Mouse (Mus musculus) myocyte (in vitro differentiated cells): ENCODE results near the gene Rnf32.

Experiments used
- CEBPB ChIP-seq: IDR thresholded peaks from 2 replicates; pipeline ENCODE4 v1.6.1; 2011; ENCODE audit warnings: mild to moderate bottlenecking, moderate library complexity; ENCODE audit not compliant: poor library complexity, insufficient read depth, severe bottlenecking
- E2F4 ChIP-seq: IDR thresholded peaks from one replicate; pipeline ENCODE4 v1.6.1; 2011; ENCODE audit warnings: mild to moderate bottlenecking, control low read depth, moderate library complexity; ENCODE audit not compliant: insufficient read depth
- MAX ChIP-seq: IDR thresholded peaks from one replicate; pipeline ENCODE4 v1.6.1; 2011; ENCODE audit warnings: low read depth, mild to moderate bottlenecking, control low read depth
- MYOD1 ChIP-seq, 3 experiments: IDR thresholded peaks; one replicate each; pipeline ENCODE4 v1.6.1; 2011; ENCODE audit warnings: control low read depth in 2 of 3, low read depth in 2 of 3, mild to moderate bottlenecking in 2 of 3, moderate library complexity in 1 of 3; ENCODE audit not compliant: insufficient read length in 2 of 3, control insufficient read depth in 1 of 3
- MYOG ChIP-seq, 3 experiments: IDR thresholded peaks; one replicate each; pipeline ENCODE4 v1.6.1; 2011; ENCODE audit warnings: control low read depth in 2 of 3, low read depth in 2 of 3, mild to moderate bottlenecking in 2 of 3; ENCODE audit not compliant: insufficient read length in 2 of 3, control insufficient read depth in 1 of 3, insufficient read depth in 1 of 3
- POLR2A ChIP-seq: IDR thresholded peaks from one replicate; pipeline ENCODE4 v1.6.1; 2011; ENCODE audit warnings: low read depth, mild to moderate bottlenecking, control low read depth, moderate library complexity; ENCODE audit not compliant: insufficient read length
- POLR2AphosphoS2 ChIP-seq: IDR thresholded peaks from one replicate; pipeline ENCODE4 v1.6.1; 2011; ENCODE audit warnings: low read depth, control low read depth; ENCODE audit not compliant: insufficient read length
- REST ChIP-seq: IDR thresholded peaks from one replicate; pipeline ENCODE4 v1.6.1; 2011; ENCODE audit warnings: mild to moderate bottlenecking, control low read depth, moderate library complexity; ENCODE audit not compliant: insufficient read depth, insufficient read length
- SRF ChIP-seq: IDR thresholded peaks from one replicate; pipeline ENCODE4 v1.6.1; 2011; ENCODE audit warnings: low read depth; ENCODE audit not compliant: control insufficient read depth, insufficient read length
- TCF12 ChIP-seq: IDR thresholded peaks from one replicate; pipeline ENCODE4 v1.6.1; 2011; ENCODE audit warnings: mild to moderate bottlenecking, control low read depth; ENCODE audit not compliant: poor library complexity, insufficient read depth, severe bottlenecking
- TCF3 ChIP-seq: IDR thresholded peaks from one replicate; pipeline ENCODE4 v1.6.1; 2011; ENCODE audit warnings: low read depth, control low read depth; ENCODE audit not compliant: insufficient read length
- USF1 ChIP-seq: IDR thresholded peaks from one replicate; pipeline ENCODE4 v1.6.1; 2011; ENCODE audit warnings: low read depth, mild to moderate bottlenecking, control low read depth, moderate library complexity

GRCm38 (mm10) chr5:29211980-29212555 lies 16.3 kb downstream of the Rnf32 start:
- no peak for TF ChIP-seq POLR2A
- TF ChIP-seq E2F4 = no peak
- no peak for TF ChIP-seq USF1
- no peak for TF ChIP-seq REST
- TF ChIP-seq CEBPB = no peak
- no peak for TF ChIP-seq MAX
- no peak for TF ChIP-seq MYOG (IDR thresholded peaks at IDR 0.05; ENCODE audit: control insufficient read depth in 1 of 3, insufficient read depth in 1 of 3, insufficient read length in 2 of 3, low read depth in 2 of 3)
- TF ChIP-seq TCF12 = no peak
- TF ChIP-seq POLR2AphosphoS2 = no peak
- no peak for TF ChIP-seq MYOD1 (IDR thresholded peaks at IDR 0.05; ENCODE audit: control insufficient read depth in 1 of 3, insufficient read length in 2 of 3, low read depth in 2 of 3)
- TF ChIP-seq SRF = no peak
- TF ChIP-seq TCF3 = no peak
